Mouse (Mus musculus): ENCODE measurements at regions not wholly inside any gene's neighbourhood (a gene's known extent, or its start where the extent isn't known, plus 50 kb on each side); places are given as distances from the start of the nearest gene placed in this dataset.

DNA sequence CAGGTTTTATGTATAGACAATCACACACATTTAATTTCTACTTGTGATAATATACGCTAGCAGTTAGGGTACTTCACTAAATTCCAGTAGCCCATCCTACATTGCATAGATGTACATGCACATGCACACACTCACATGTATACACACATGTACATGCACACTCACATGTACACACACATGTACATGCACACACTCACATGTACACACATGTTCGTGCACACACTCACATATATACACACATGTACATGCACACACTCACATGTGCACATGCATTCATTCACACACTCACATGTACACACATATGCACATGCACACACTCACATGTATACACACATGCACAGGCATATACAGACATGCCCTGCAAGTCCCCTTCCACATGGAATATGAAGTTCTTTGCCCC, 326.8 kb downstream of the Tns1 start:
- H3K36me3 ChIP-seq = no peaks in the 10 kb centered on the region
- no peak overlapping the region for H3K27ac ChIP-seq
- no peak for ATAC-seq (ENCODE audit: low read depth)
- H3K4me1 ChIP-seq (replicated peaks) = no peaks in the 10 kb centered on the region
- WGBS (ENCODE audit: insufficient replicate concordance) = 59% methylated on average over 2 of the region's 2 CpGs
- no peak overlapping the region for H3K9ac ChIP-seq
- DNase-seq = no peak
- H3K4me3 ChIP-seq (replicated peaks) = no peak overlapping the region
- H3K9me3 ChIP-seq (replicated peaks) = no peaks in the 10 kb centered on the region
- H3K4me2 ChIP-seq = no peak overlapping the region
- no peaks in the 10 kb centered on the region for H3K27me3 ChIP-seq

GRCm38 (mm10) chr1:73793871-73794270, 330.4 kb downstream of the Tns1 start:
- Histone ChIP-seq H3K9ac (no peak overlapping the region), H3K4me1 (replicated peaks) (no peaks in the 10 kb centered on the region), H3K4me3 (replicated peaks) (no peak overlapping the region), H3K4me2 (no peak overlapping the region), H3K36me3 (no peaks in the 10 kb centered on the region), H3K27me3 (no peaks in the 10 kb centered on the region), H3K9me3 (replicated peaks) (no peaks in the 10 kb centered on the region), H3K27ac (no peak overlapping the region)
- DNase-seq (no peak), ATAC-seq (ENCODE audit: low read depth) (no peak)
- WGBS (ENCODE audit: insufficient replicate concordance) = 54% methylated on average over 4 of the region's 4 CpGs

DNA sequence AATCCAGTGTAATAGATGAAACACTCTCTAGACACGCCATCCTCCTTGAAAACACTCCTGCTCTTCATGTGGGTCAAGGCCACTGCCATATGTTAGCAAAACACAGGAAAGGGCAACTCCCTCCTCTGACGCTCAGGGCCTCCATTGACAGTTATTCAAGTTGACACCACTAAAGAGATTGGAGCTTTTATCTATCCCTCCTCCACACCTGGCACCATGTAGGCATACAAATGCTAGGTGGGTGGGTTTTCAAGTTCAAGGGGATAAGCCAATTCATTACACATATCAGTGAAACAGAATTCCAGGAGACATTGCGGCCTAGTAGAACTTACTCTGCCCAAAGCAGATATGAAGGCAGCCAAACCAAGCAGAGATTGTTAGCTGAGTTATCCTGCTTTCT, 331.0 kb downstream of the Tns1 start:
- WGBS (ENCODE audit: insufficient replicate concordance) = 58% methylated on average over 3 of the region's 3 CpGs
- H3K27me3 ChIP-seq = no peaks in the 10 kb centered on the region
- no peak for DNase-seq
- H3K27ac ChIP-seq = no peak overlapping the region
- ATAC-seq (ENCODE audit: low read depth) = no peak
- no peak overlapping the region for H3K4me2 ChIP-seq
- no peaks in the 10 kb centered on the region for H3K9me3 ChIP-seq (replicated peaks)
- no peak overlapping the region for H3K9ac ChIP-seq
- no peak overlapping the region for H3K4me3 ChIP-seq (replicated peaks)
- H3K36me3 ChIP-seq = no peaks in the 10 kb centered on the region
- H3K4me1 ChIP-seq (replicated peaks) = no peaks in the 10 kb centered on the region

DNA sequence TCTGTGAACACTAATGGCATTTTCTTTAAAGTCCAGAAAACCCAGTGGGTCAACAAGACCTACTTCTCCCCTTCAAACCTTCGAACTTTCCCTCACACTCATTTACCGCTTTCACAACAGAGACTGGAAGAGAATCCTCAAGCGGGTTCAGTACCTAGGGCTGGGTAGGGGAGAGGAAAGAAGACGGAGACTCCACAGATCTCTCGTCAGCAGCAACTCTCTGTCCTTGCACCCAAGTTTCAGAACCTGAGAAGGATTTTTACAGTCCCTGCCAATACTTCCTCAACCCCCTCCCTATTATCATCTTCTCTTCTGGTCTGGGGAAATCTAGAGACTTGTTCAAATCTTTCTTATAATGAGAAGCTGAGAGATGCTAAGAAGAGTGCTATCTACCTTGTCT, 331.9 kb downstream of the Tns1 start:
- Histone ChIP-seq H3K27me3 (no peaks in the 10 kb centered on the region), H3K27ac (no peak overlapping the region), H3K4me1 (replicated peaks) (no peaks in the 10 kb centered on the region), H3K36me3 (no peaks in the 10 kb centered on the region), H3K4me3 (replicated peaks) (no peak overlapping the region), H3K9ac (no peak overlapping the region), H3K9me3 (replicated peaks) (no peaks in the 10 kb centered on the region), H3K4me2 (no peak overlapping the region)
- DNase-seq = no peak
- ATAC-seq (ENCODE audit: low read depth) = no peak
- WGBS (ENCODE audit: insufficient replicate concordance) = 69% methylated on average over 5 of the region's 5 CpGs

DNA sequence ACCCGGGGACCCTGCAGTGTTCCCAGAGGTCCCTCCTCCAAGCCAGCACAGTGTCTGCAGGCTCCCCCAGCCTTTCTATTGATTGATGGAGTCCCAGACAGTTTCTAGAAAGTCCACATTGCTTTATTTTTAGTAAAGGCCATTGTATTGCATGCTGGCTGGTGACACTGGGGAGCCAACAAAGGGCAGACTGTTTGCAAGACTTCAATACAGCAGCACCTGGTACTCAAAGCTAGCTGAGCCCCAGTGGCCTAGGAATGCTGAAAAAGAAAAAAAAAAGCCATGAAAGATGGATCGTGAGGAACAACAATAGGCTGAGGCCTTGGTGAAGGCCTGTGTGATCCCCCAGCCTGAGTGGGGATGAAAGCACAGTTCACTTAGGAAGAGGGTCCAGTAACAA, 336.6 kb downstream of the Tns1 start:
- H3K4me2 ChIP-seq = no peak overlapping the region
- no peak overlapping the region for H3K27ac ChIP-seq
- no peak for DNase-seq
- H3K9ac ChIP-seq = no peak overlapping the region
- H3K27me3 ChIP-seq = no peaks in the 10 kb centered on the region
- no peaks in the 10 kb centered on the region for H3K9me3 ChIP-seq (replicated peaks)
- H3K4me1 ChIP-seq (replicated peaks) = no peaks in the 10 kb centered on the region
- no peak overlapping the region for H3K4me3 ChIP-seq (replicated peaks)
- WGBS (ENCODE audit: insufficient replicate concordance) = 60% methylated on average over 2 of the region's 2 CpGs
- H3K36me3 ChIP-seq = no peaks in the 10 kb centered on the region
- ATAC-seq (ENCODE audit: low read depth) = no peak

- no peak overlapping the region for H3K4me3 ChIP-seq (replicated peaks)
- WGBS (ENCODE audit: insufficient replicate concordance) = 64% methylated on average over 7 of the region's 7 CpGs
- ATAC-seq (ENCODE audit: low read depth) = no peak
Measured at GRCm38 (mm10) chr1:73787224-73787623, 337.0 kb downstream of the Tns1 start.

DNA sequence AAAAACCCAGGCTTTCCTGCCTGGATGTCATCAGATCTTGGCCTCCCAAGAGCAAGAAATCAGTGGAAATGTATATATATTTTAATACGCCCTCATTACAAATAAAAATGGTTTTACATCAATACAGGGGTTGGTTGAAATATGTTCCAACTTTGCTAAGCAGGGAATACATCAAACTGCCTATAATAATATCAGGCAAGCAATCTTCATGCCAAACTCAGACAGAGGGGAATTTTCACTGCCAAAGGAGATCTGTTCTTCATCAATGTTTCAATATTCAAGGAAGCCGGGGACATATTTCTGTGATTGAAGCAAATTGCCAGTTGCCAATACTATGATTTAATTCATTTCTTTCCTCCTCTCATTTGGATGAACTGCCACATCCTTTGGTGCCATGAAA, 340.9 kb downstream of the Tns1 start:
- no peak overlapping the region for H3K4me2 ChIP-seq
- H3K9me3 ChIP-seq (replicated peaks) = no peaks in the 10 kb centered on the region
- no peaks in the 10 kb centered on the region for H3K27me3 ChIP-seq
- no peak overlapping the region for H3K9ac ChIP-seq
- H3K36me3 ChIP-seq = no peaks in the 10 kb centered on the region
- WGBS (ENCODE audit: insufficient replicate concordance) = 62% methylated on average over 2 of the region's 2 CpGs
- DNase-seq (no peak), ATAC-seq (ENCODE audit: low read depth) (no peak)
- no peaks in the 10 kb centered on the region for H3K4me1 ChIP-seq (replicated peaks)
- no peak overlapping the region for H3K27ac ChIP-seq
- H3K4me3 ChIP-seq (replicated peaks) = no peak overlapping the region

More at GRCm38 (mm10) chr1:73787224-73787623, 337.0 kb downstream of the Tns1 start:
- Histone ChIP-seq H3K27me3 (no peaks in the 10 kb centered on the region), H3K4me2 (no peak overlapping the region), H3K9ac (no peak overlapping the region), H3K27ac (no peak overlapping the region), H3K9me3 (replicated peaks) (no peaks in the 10 kb centered on the region), H3K36me3 (no peaks in the 10 kb centered on the region), H3K4me1 (replicated peaks) (no peaks in the 10 kb centered on the region)
- DNase-seq = no peak

GRCm38 (mm10) chr1:73782871-73783270, 341.4 kb downstream of the Tns1 start:
- Histone ChIP-seq H3K9me3 (replicated peaks) (no peaks in the 10 kb centered on the region), H3K9ac (no peak overlapping the region), H3K27me3 (no peaks in the 10 kb centered on the region), H3K4me3 (replicated peaks) (no peak overlapping the region), H3K4me1 (replicated peaks) (no peaks in the 10 kb centered on the region), H3K36me3 (no peaks in the 10 kb centered on the region), H3K4me2 (no peak overlapping the region), H3K27ac (no peak overlapping the region)
- no peak for DNase-seq
- ATAC-seq (ENCODE audit: low read depth) = no peak
- 50% methylated on average over 2 of the region's 2 CpGs for WGBS (ENCODE audit: insufficient replicate concordance)

DNA sequence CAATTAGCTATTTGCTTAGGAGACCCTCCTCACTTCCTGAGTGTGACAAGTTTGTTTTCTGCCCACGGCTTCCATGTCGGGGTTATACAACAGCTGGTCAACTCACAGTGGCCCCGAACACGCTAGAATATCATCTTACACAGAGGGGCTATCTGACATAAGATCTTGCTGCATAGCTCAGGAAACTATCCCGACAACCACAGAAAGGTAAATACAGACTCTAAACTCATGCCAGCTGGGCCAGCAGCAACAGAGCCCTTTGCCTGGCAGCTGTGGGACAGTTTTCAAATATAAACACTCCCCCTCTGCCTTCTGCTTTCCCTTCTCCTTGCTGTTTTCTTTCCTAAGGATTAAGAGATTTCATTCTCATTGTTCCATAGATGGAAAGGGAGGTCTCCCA, 352.5 kb downstream of the Tns1 start:
- Histone ChIP-seq H3K9ac (no peak overlapping the region), H3K27ac (no peak overlapping the region), H3K27me3 (no peaks in the 10 kb centered on the region), H3K9me3 (replicated peaks) (no peaks in the 10 kb centered on the region), H3K36me3 (no peaks in the 10 kb centered on the region), H3K4me2 (no peak overlapping the region), H3K4me1 (replicated peaks) (no peaks in the 10 kb centered on the region), H3K4me3 (replicated peaks) (no peak overlapping the region)
- 40% methylated on average over 5 of the region's 5 CpGs for WGBS (ENCODE audit: insufficient replicate concordance)
- DNase-seq = no peak
- ATAC-seq (ENCODE audit: low read depth) = no peak

GRCm38 (mm10) chr1:73770631-73771030, 353.6 kb downstream of the Tns1 start:
- H3K36me3 ChIP-seq = no peaks in the 10 kb centered on the region
- H3K9me3 ChIP-seq (replicated peaks) = no peaks in the 10 kb centered on the region
- no peak overlapping the region for H3K4me2 ChIP-seq
- no peaks in the 10 kb centered on the region for H3K4me1 ChIP-seq (replicated peaks)
- H3K9ac ChIP-seq = no peak overlapping the region
- no peak for ATAC-seq (ENCODE audit: low read depth)
- no peak overlapping the region for H3K4me3 ChIP-seq (replicated peaks)
- DNase-seq = no peak
- WGBS (ENCODE audit: insufficient replicate concordance) = 63% methylated on average over 5 of the region's 5 CpGs
- no peaks in the 10 kb centered on the region for H3K27me3 ChIP-seq
- H3K27ac ChIP-seq = no peak overlapping the region

- no peaks in the 10 kb centered on the region for H3K36me3 ChIP-seq
- H3K27ac ChIP-seq = no peak overlapping the region
- H3K4me3 ChIP-seq (replicated peaks) = no peak overlapping the region
- H3K4me1 ChIP-seq (replicated peaks) = no peaks in the 10 kb centered on the region
- H3K9me3 ChIP-seq (replicated peaks) = no peaks in the 10 kb centered on the region
- DNase-seq (no peak), ATAC-seq (ENCODE audit: low read depth) (no peak)
- no peak overlapping the region for H3K4me2 ChIP-seq
- no peak overlapping the region for H3K9ac ChIP-seq
- H3K27me3 ChIP-seq = no peaks in the 10 kb centered on the region
- WGBS (ENCODE audit: insufficient replicate concordance) = 52% methylated on average over 5 of the region's 5 CpGs
Measured at GRCm38 (mm10) chr1:73764611-73765333, 359.5 kb downstream of the Tns1 start.
